Mouse (Mus musculus) limb, embryonic 14.5 days (tissue): ENCODE measurements around the gene Ciao2a. TPM values are rescaled to one million over a fixed set of nuclear protein-coding genes. Genes with fewer than 3 reads are reported as not detected.

Experiments used
- ATAC-seq: fragments of 200-750 bp; cut with Nextera tagmentation; 2 replicates; pipeline ENCODE4 v1.8.0; 2017; ENCODE audit warnings: low read depth, moderate number of reproducible peaks, moderate TSS enrichment; ENCODE audit not compliant: low FRiP score
- DNase-seq: peaks from one replicate; pipeline ENCODE4 v3.0.0-alpha.2; 2015; ENCODE audit warnings: low spot score
- H3K27ac ChIP-seq: fragments of 300-500 bp; sonication (generic); replicated peaks from 2 replicates; pipeline ENCODE4 v1.5.1; 2014; ENCODE audit warnings: low read depth, mild to moderate bottlenecking, low read length, moderate library complexity, mixed read lengths
- H3K27me3 ChIP-seq: fragments of 300-500 bp; sonication (generic); 2 replicates; pipeline ENCODE4 v1.6.1; 2014; ENCODE audit warnings: low read length, mixed read lengths; ENCODE audit not compliant: control insufficient read depth, insufficient read depth
- H3K36me3 ChIP-seq: fragments of 300-500 bp; sonication (generic); 2 replicates; pipeline ENCODE4 v1.6.1; 2014; ENCODE audit warnings: mild to moderate bottlenecking, low read length, moderate library complexity, mixed read lengths; ENCODE audit not compliant: control insufficient read depth, insufficient read depth
- H3K4me1 ChIP-seq: fragments of 300-500 bp; sonication (generic); 2 replicates; pipeline ENCODE4 v1.6.1; 2014; ENCODE audit warnings: antibody characterized with exemption, low read length, mixed read lengths; ENCODE audit not compliant: control insufficient read depth, insufficient read depth
- H3K4me2 ChIP-seq: fragments of 300-500 bp; sonication (generic); replicated peaks from 2 replicates; pipeline ENCODE4 v1.6.1; 2014; ENCODE audit warnings: low read depth, mild to moderate bottlenecking, low read length, moderate library complexity; ENCODE audit not compliant: severe bottlenecking
- H3K4me3 ChIP-seq: fragments of 300-500 bp; sonication (generic); replicated peaks from 2 replicates; pipeline ENCODE4 v1.5.1; 2014; ENCODE audit warnings: low read length
- H3K9ac ChIP-seq: fragments of 300-500 bp; sonication (generic); 2 replicates; pipeline ENCODE4 v1.6.1; 2014; ENCODE audit warnings: mild to moderate bottlenecking, low read depth, low read length, moderate library complexity; ENCODE audit not compliant: severe bottlenecking
- H3K9me3 ChIP-seq: fragments of 300-500 bp; sonication (generic); 2 replicates; pipeline ENCODE4 v1.6.1; 2016; ENCODE audit warnings: low read length; ENCODE audit not compliant: control insufficient read depth
- POLR2A ChIP-seq: fragments of 200-500 bp; IDR thresholded peaks from 2 replicates; pipeline ENCODE4 v1.8.0; 2012; ENCODE audit warnings: inconsistent platforms, mild to moderate bottlenecking, moderate library complexity, borderline replicate concordance; ENCODE audit not compliant: insufficient read depth, insufficient read length; ENCODE audit errors: extremely low read depth
- WGBS: fragments of 180-500 bp; shearing (Covaris S2); extraction: QIAGEN DNeasy Blood & Tissue Kit; methylation state at CpG from one replicate; pipeline ENCODE4 v1.1.7; 2014; 5-methylcytosine and 5-hydroxymethylcytosine counted together
- polyA plus RNA-seq, 2 experiments: library from polyadenylated mRNA; depleted of rRNA in 1 of 2; stranded (reverse) in 1 of 2; unstranded in 1 of 2; fragments of >200 nt; fragmentation: Nextera tagmentation in 1 of 2; extraction: Ambion mirVana in 1 of 2; gene quantifications; 2 replicates each; pipeline versions ENCODE4 v1.2.1 to v1.2.3; 2012 to 2014

Gene Ciao2a
- polyA plus RNA-seq, 2 experiments = 53.0 to 134 TPM

DNA sequence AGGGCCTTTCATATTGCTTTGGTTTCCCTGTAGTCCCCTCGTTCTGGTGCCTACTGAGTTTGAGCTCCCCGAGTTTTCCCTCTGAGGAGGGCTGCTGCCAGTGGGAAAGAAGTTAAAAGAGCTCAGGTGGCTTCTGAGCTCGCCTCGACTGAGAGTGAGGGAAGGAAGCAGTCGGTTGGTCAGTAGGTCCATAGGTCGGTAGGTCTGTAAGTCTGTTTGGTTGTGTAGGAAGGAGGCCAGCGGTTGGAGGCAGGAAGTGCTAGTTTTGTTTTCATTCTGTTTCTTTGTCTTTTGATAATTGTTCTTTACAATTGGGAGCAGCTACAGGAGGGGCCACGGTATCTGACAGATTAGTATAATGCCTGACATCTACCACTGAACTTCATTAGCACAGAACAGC is 16.3 kb upstream of the Ciao2a start:
- no peak for TF ChIP-seq POLR2A
- Histone ChIP-seq H3K36me3 (peaks cover 41% of the 10 kb centered on the region), H3K27me3 (no peaks in the 10 kb centered on the region), H3K4me3 (no peak overlapping the region), H3K4me2 (no peak overlapping the region), H3K27ac (no peak overlapping the region), H3K4me1 (no peaks in the 10 kb centered on the region), H3K9me3 (no peaks in the 10 kb centered on the region), H3K9ac (no peak overlapping the region)
- DNase-seq = no peak
- WGBS = 72% methylated on average over 8 of the region's 8 CpGs
- no peak for ATAC-seq

DNA sequence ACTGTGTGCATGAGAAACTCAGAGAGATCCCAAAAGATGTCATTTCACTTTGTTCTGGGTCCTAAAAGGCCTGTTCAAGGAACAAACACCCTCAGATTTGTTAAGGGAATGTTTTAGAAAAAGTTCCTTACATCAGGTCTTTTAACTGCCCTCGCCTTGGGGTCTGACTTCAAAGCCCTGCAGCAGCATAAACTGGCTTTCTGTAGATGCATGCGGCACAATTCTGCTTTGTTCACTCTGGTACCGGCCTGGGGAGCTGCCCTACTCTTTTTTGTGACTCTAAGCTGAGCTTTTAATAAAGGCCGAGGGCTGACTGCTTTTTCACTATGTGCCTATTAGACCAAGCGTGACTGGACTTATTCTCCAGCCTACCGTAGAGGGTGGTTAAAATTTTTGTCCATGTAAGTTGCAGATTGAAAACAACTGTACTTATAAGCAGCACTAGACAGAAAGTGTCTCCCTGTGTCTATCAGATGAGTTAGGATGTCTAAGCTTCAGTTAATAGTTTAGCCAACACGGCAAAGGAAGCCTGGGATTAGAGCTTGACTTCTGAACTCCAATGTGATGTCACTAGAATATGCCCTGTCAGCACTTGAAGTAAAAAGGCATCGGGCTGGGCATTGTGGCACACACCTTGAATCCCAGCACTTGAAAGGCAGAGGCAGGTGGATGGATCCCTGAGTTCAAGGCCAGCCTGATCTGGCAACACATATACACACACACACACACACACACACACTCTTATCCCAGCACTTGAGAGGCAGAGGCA is 15.6 kb upstream of the Ciao2a start:
- Histone ChIP-seq H3K4me1 (no peaks in the 10 kb centered on the region), H3K36me3 (peaks cover 39% of the 10 kb centered on the region), H3K27ac (no peak overlapping the region), H3K9ac (no peak overlapping the region), H3K27me3 (no peaks in the 10 kb centered on the region), H3K4me2 (no peak overlapping the region), H3K4me3 (no peak overlapping the region), H3K9me3 (no peaks in the 10 kb centered on the region)
- no peak for TF ChIP-seq POLR2A
- DNase-seq = no peak
- 56% methylated on average over 8 of the region's 8 CpGs for WGBS
- no peak for ATAC-seq

DNA sequence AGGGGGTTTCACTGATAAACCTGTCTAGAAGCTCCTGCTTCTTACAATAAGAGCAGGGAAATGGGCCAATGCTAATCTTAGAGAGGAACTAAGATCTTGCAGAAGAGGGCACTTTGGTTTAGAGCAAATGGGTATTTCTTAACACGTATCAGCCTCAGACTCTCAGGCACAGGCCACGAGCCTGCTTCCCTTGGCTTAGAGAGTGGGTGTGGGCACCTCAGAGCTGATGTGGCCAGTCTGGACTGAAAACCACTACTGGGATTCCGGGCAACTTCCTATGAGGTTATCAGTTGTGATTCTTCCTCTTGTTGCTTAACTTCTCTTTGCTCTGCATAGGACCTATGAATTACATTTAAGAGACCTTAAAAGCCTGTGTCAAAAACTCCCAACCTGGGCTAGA is 12.1 kb upstream of the Ciao2a start:
- no peak for TF ChIP-seq POLR2A
- Histone ChIP-seq H3K4me2 (no peak overlapping the region), H3K4me1 (no peaks in the 10 kb centered on the region), H3K9ac (no peak overlapping the region), H3K36me3 (peaks cover 16% of the 10 kb centered on the region), H3K27me3 (no peaks in the 10 kb centered on the region), H3K27ac (no peak overlapping the region), H3K4me3 (no peak overlapping the region), H3K9me3 (no peaks in the 10 kb centered on the region)
- 95% methylated on average over 3 of the region's 3 CpGs for WGBS
- no peak for ATAC-seq
- no peak for DNase-seq

DNA sequence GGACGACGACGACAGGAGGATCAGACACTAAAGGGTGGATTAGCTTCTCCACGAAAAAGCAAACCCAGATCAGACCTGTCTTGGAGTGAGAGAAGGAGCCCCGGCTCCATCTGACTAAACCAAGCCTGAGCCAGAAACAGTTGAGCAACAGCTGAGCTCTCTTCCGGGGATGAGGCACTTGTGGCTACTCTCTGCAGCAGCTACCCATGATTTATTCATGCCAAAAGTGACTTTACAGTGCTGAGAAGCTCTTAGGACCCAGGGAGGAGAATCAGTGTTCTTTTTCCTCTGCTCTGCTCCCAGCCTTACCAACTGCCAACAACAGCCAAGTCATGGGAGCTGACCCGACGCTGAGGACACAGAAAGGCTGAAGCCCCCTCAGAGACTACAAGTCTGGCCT is 9.5 kb upstream of the Ciao2a start:
- WGBS = 52% methylated on average over 8 of the region's 8 CpGs
- 0 out of 2 replicates have a peak overlapping the region, but pooled peaks have one; percentile 44 for H3K27ac ChIP-seq
- H3K4me1 ChIP-seq = no peaks in the 10 kb centered on the region
- no peak for TF ChIP-seq POLR2A
- H3K27me3 ChIP-seq = no peaks in the 10 kb centered on the region
- H3K4me3 ChIP-seq = no peak overlapping the region
- H3K36me3 ChIP-seq = peaks cover 16% of the 10 kb centered on the region
- no peak overlapping the region for H3K4me2 ChIP-seq
- ATAC-seq = peak; percentile 36; the same call in 1 of the 2 replicates
- peak; percentile 24 for DNase-seq
- no peak overlapping the region for H3K9ac ChIP-seq
- no peaks in the 10 kb centered on the region for H3K9me3 ChIP-seq

DNA sequence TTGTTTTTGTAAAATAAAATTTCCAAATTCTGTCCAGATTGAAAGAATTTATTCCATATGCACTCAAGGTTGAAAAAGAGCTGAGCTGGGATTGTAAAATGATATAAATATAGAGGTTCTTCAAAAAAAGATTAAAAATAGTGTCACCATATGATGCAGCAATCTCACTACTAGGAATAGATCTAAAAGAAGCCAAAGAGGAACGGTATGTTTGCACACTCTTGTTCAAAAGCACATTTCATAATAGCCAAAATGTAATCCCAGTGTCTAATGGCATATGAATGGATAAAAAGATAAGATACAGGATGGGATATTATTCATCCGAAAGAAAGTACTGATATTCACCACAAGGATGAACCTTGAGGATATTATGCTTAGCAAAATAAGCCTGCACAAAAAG is 6.9 kb upstream of the Ciao2a start:
- Histone ChIP-seq H3K4me3 (no peak overlapping the region), H3K36me3 (peaks cover 8% of the 10 kb centered on the region; the same call in 1 of the 2 replicates), H3K4me1 (peaks cover 5% of the 10 kb centered on the region; the same call in 1 of the 2 replicates), H3K9ac (no peak overlapping the region), H3K27me3 (no peaks in the 10 kb centered on the region), H3K4me2 (no peak overlapping the region), H3K9me3 (no peaks in the 10 kb centered on the region), H3K27ac (no peak overlapping the region)
- WGBS = 92% methylated on average over 2 of the region's 2 CpGs
- no peak for TF ChIP-seq POLR2A
- ATAC-seq = no peak
- DNase-seq = no peak
